Mouse (Mus musculus) heart, postnatal 0 days (tissue): ENCODE results near the gene Pmm1.

Experiments
- CTCF ChIP-seq: IDR thresholded peaks from 2 replicates; pipeline ENCODE4 v1.5.1; 2016; ENCODE audit warnings: antibody characterized with exemption, control low read depth, low read depth
- EP300 ChIP-seq: IDR thresholded peaks from 2 replicates; pipeline ENCODE4 v1.6.1; 2016; ENCODE audit warnings: antibody characterized with exemption, low read depth

- TF ChIP-seq CTCF = no peak
- no peak for TF ChIP-seq EP300
Measured at GRCm38 (mm10) chr15:81939774-81940173, 21.0 kb downstream of the Pmm1 start.
